Mouse (Mus musculus) heart, adult 2 months (tissue): ENCODE measurements at regions not wholly inside any gene's neighbourhood (a gene's known extent, or its start where the extent isn't known, plus 50 kb on each side); places are given as distances from the start of the nearest gene placed in this dataset.

Source experiments
- DNase-seq, 2 experiments: peaks; one replicate each; pipeline ENCODE4 v3.0.0; 2021
- H3K27ac ChIP-seq: fragments of 200-600 bp; 2 replicates; pipeline ENCODE4 v1.8.1; 2022
- H3K27me3 ChIP-seq: fragments of 200-500 bp; 2 replicates; pipeline ENCODE4 v1.6.1; 2012; ENCODE audit warnings: mild to moderate bottlenecking, low read length, inconsistent platforms, mixed read lengths; ENCODE audit not compliant: control insufficient read depth, insufficient read depth
- H3K36me3 ChIP-seq: fragments of 200-500 bp; 2 replicates; pipeline ENCODE4 v1.6.1; 2012; ENCODE audit warnings: low read length, inconsistent platforms; ENCODE audit not compliant: control insufficient read depth, insufficient read depth
- H3K4me1 ChIP-seq: fragments of 200-500 bp; 2 replicates; pipeline ENCODE4 v1.6.1; 2011; ENCODE audit warnings: low read length; ENCODE audit not compliant: control insufficient read depth, insufficient read depth
- H3K4me3 ChIP-seq: fragments of 200-600 bp; 2 replicates; pipeline ENCODE4 v1.8.1; 2022
- H3K79me2 ChIP-seq: fragments of 200-500 bp; replicated peaks from 2 replicates; pipeline ENCODE4 v1.6.1; 2012; ENCODE audit warnings: mild to moderate bottlenecking, inconsistent platforms, low read length, moderate library complexity, mixed read lengths; ENCODE audit not compliant: control insufficient read depth, insufficient read depth
- H3K9ac ChIP-seq: fragments of 200-500 bp; 2 replicates; pipeline ENCODE4 v1.6.1; 2012; ENCODE audit warnings: low read depth, mild to moderate bottlenecking, control low read depth, inconsistent platforms, low read length, mixed read lengths
- CTCF ChIP-seq: fragments of 200-600 bp; IDR thresholded peaks from 2 replicates; pipeline ENCODE4 v1.8.1; 2022; ENCODE audit warnings: antibody characterized with exemption, mild to moderate bottlenecking, moderate library complexity
- EP300 ChIP-seq: fragments of 200-500 bp; IDR thresholded peaks from 2 replicates; pipeline ENCODE4 v1.6.1; 2011; ENCODE audit warnings: low read depth, low read length, control low read depth; ENCODE audit not compliant: insufficient read depth
- POLR2A ChIP-seq: fragments of 200-500 bp; IDR thresholded peaks from 2 replicates; pipeline ENCODE4 v1.6.1; 2011; ENCODE audit warnings: mild to moderate bottlenecking, low read depth, low read length, control low read depth; ENCODE audit not compliant: insufficient read depth
- WGBS: fragments of 180-500 bp; shearing (Covaris S2); methylation state at CpG from one replicate; pipeline ENCODE4 v1.1.7; 2018; 5-methylcytosine and 5-hydroxymethylcytosine counted together
- intact Hi-C: fragments of 180-260 bp; cut with DNase I; formaldehyde crosslinking; loops from one replicate; pipeline ENCODE4 v1.15.1; 2025

GRCm38 (mm10) chr17:77200256-77200655 lies 999.8 kb upstream of the Crim1 start:
- H3K4me1 ChIP-seq = no peaks in the 10 kb centered on the region
- H3K27ac ChIP-seq = no peak overlapping the region
- DNase-seq = no peak
- H3K79me2 ChIP-seq = no peaks in the 10 kb centered on the region
- no peak overlapping the region for H3K4me3 ChIP-seq
- no peaks in the 10 kb centered on the region for H3K27me3 ChIP-seq
- H3K9ac ChIP-seq = no peak overlapping the region
- no peak for TF ChIP-seq CTCF
- no peak for TF ChIP-seq EP300
- intact Hi-C loops = no loop called here
- H3K36me3 ChIP-seq = no peaks in the 10 kb centered on the region

- H3K4me1 ChIP-seq = no peaks in the 10 kb centered on the region
- no peaks in the 10 kb centered on the region for H3K36me3 ChIP-seq
- H3K27me3 ChIP-seq = no peaks in the 10 kb centered on the region
- H3K4me3 ChIP-seq = no peak overlapping the region
- intact Hi-C loops = no loop called here
- no peak overlapping the region for H3K9ac ChIP-seq
- no peak for DNase-seq
- no peak overlapping the region for H3K27ac ChIP-seq
- 50% methylated on average over 1 of the region's 1 CpGs for WGBS
- H3K79me2 ChIP-seq = no peaks in the 10 kb centered on the region
- no peak for TF ChIP-seq POLR2A
- TF ChIP-seq CTCF = no peak
- TF ChIP-seq EP300 = no peak
Measured at GRCm38 (mm10) chr17:77200671-77201070, 999.4 kb upstream of the Crim1 start.

DNA sequence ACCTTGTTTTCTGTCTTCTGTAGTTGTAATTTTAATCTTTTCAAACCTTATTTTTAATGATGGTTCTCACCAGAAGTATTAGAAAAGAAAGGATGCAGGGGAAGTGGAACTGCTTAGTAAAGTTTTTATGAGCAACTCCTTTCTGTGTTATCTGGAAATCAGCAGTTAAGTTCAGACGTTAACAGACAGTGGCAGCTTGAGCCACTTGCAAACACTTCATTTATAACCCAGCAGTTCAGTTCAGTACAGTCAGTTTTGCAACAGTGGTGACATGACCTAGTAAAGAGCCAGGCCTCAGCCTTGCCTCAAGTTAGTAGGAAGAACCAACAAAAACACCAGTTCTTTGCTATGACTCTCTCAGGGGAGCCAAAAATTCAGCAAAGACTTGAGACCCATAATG lies 989.1 kb upstream of the Crim1 start:
- H3K27ac ChIP-seq = no peak overlapping the region
- WGBS = 28% methylated on average over 1 of the region's 1 CpGs
- DNase-seq = no peak
- H3K79me2 ChIP-seq = no peaks in the 10 kb centered on the region
- no peak overlapping the region for H3K4me3 ChIP-seq
- no peaks in the 10 kb centered on the region for H3K36me3 ChIP-seq
- H3K9ac ChIP-seq = no peak overlapping the region
- no peaks in the 10 kb centered on the region for H3K27me3 ChIP-seq
- TF ChIP-seq CTCF = no peak
- no peak for TF ChIP-seq POLR2A
- no peak for TF ChIP-seq EP300
- intact Hi-C loops = no loop called here
- no peaks in the 10 kb centered on the region for H3K4me1 ChIP-seq

DNA sequence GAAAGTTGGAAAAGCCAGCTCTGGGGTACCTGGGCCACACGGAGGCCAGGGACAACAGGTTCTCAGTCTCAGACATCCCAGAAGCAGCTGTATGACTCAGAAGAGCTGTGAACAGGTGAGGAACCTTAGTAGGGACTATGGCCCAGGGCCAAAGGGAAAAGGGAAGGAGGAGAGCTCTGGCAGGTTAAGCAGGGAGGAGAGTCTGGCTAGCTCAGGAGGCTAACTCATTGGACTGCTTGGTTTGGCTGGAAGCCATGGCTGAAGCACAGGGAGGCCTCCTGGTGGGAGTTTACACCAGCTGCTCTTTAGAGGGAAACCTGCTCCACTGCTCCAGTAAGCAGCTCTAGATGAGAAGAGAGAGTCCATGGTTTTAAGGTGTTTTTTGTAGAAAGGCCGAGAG lies 955.0 kb upstream of the Crim1 start:
- intact Hi-C loops = no loop called here
- no peaks in the 10 kb centered on the region for H3K4me1 ChIP-seq
- H3K27ac ChIP-seq = no peak overlapping the region
- no peak for TF ChIP-seq CTCF
- TF ChIP-seq POLR2A = no peak
- TF ChIP-seq EP300 = no peak
- no peak overlapping the region for H3K9ac ChIP-seq
- H3K36me3 ChIP-seq = no peaks in the 10 kb centered on the region
- H3K79me2 ChIP-seq = no peaks in the 10 kb centered on the region
- WGBS = 49% methylated on average over 2 of the region's 2 CpGs
- no peak overlapping the region for H3K4me3 ChIP-seq
- no peaks in the 10 kb centered on the region for H3K27me3 ChIP-seq
- DNase-seq = peak in 1 of 2 experiments; percentile 12
